Mouse (Mus musculus) heart, adult 2 months (tissue): ENCODE measurements around the gene Baz1a. TPM values are rescaled to one million over a fixed set of nuclear protein-coding genes. Genes with fewer than 3 reads are reported as not detected.

Experiments
- DNase-seq, 2 experiments: peaks; one replicate each; pipeline ENCODE4 v3.0.0; 2021
- H3K27ac ChIP-seq: fragments of 200-600 bp; 2 replicates; pipeline ENCODE4 v1.8.1; 2022
- H3K27me3 ChIP-seq: fragments of 200-500 bp; 2 replicates; pipeline ENCODE4 v1.6.1; 2012; ENCODE audit warnings: mild to moderate bottlenecking, low read length, inconsistent platforms, mixed read lengths; ENCODE audit not compliant: control insufficient read depth, insufficient read depth
- H3K36me3 ChIP-seq: fragments of 200-500 bp; 2 replicates; pipeline ENCODE4 v1.6.1; 2012; ENCODE audit warnings: low read length, inconsistent platforms; ENCODE audit not compliant: control insufficient read depth, insufficient read depth
- H3K4me1 ChIP-seq: fragments of 200-500 bp; 2 replicates; pipeline ENCODE4 v1.6.1; 2011; ENCODE audit warnings: low read length; ENCODE audit not compliant: control insufficient read depth, insufficient read depth
- H3K4me3 ChIP-seq: fragments of 200-600 bp; 2 replicates; pipeline ENCODE4 v1.8.1; 2022
- H3K79me2 ChIP-seq: fragments of 200-500 bp; replicated peaks from 2 replicates; pipeline ENCODE4 v1.6.1; 2012; ENCODE audit warnings: mild to moderate bottlenecking, inconsistent platforms, low read length, moderate library complexity, mixed read lengths; ENCODE audit not compliant: control insufficient read depth, insufficient read depth
- H3K9ac ChIP-seq: fragments of 200-500 bp; 2 replicates; pipeline ENCODE4 v1.6.1; 2012; ENCODE audit warnings: low read depth, mild to moderate bottlenecking, control low read depth, inconsistent platforms, low read length, mixed read lengths
- CTCF ChIP-seq: fragments of 200-600 bp; IDR thresholded peaks from 2 replicates; pipeline ENCODE4 v1.8.1; 2022; ENCODE audit warnings: antibody characterized with exemption, mild to moderate bottlenecking, moderate library complexity
- EP300 ChIP-seq: fragments of 200-500 bp; IDR thresholded peaks from 2 replicates; pipeline ENCODE4 v1.6.1; 2011; ENCODE audit warnings: low read depth, low read length, control low read depth; ENCODE audit not compliant: insufficient read depth
- POLR2A ChIP-seq: fragments of 200-500 bp; IDR thresholded peaks from 2 replicates; pipeline ENCODE4 v1.6.1; 2011; ENCODE audit warnings: mild to moderate bottlenecking, low read depth, low read length, control low read depth; ENCODE audit not compliant: insufficient read depth
- WGBS: fragments of 180-500 bp; shearing (Covaris S2); methylation state at CpG from one replicate; pipeline ENCODE4 v1.1.7; 2018; 5-methylcytosine and 5-hydroxymethylcytosine counted together
- intact Hi-C: fragments of 180-260 bp; cut with DNase I; formaldehyde crosslinking; loops from one replicate; pipeline ENCODE4 v1.15.1; 2025
- polyA plus RNA-seq: library from polyadenylated mRNA; depleted of rRNA; stranded (reverse); fragments of >200 nt; gene quantifications from 2 replicates; pipeline ENCODE4 v1.2.3, GENCODE M21; 2012
- total RNA-seq, 2 experiments: library from RNA; stranded (reverse); gene quantifications; 2 replicates each; pipeline ENCODE4 v1.2.3; 2021

Baz1a gene
- total and polyA plus RNA-seq, 3 experiments, result 1.4 to 7.8 (median 7.0) TPM

- no peak overlapping the region for H3K4me3 ChIP-seq
- H3K27me3 ChIP-seq, result no peaks in the 10 kb centered on the region
- TF ChIP-seq CTCF, result no peak
- TF ChIP-seq POLR2A, result no peak
- no peak for TF ChIP-seq EP300
- no peak for DNase-seq
- no peak overlapping the region for H3K27ac ChIP-seq
- intact Hi-C loops, result no loop called here
- WGBS, result 88% methylated on average over 4 of the region's 4 CpGs
- H3K36me3 ChIP-seq, result no peaks in the 10 kb centered on the region
- no peaks in the 10 kb centered on the region for H3K79me2 ChIP-seq
- H3K9ac ChIP-seq, result no peak overlapping the region
- H3K4me1 ChIP-seq, result no peaks in the 10 kb centered on the region
These were observed 126.5 kb downstream of the Baz1a start for GRCm38 (mm10) chr12:54887580-54888127.

- TF ChIP-seq CTCF (peak; percentile 89), EP300 (no peak)
- intact Hi-C loops, result loop anchor here (1.0 to 2.0 kb wide), 2 partner anchors 17 to 49 kb away; partner anchors contain the start of gene Cfl2
- Histone ChIP-seq H3K4me1 (peaks cover 2% of the 10 kb centered on the region; the same call in 1 of the 2 replicates), H3K27me3 (no peaks in the 10 kb centered on the region), H3K9ac (no peak overlapping the region), H3K36me3 (no peaks in the 10 kb centered on the region), H3K4me3 (no peak overlapping the region), H3K79me2 (no peaks in the 10 kb centered on the region), H3K27ac (no peak overlapping the region)
- WGBS, result 1% methylated on average over 6 of the region's 6 CpGs
- DNase-seq, result peak; percentile 57 to 71
These were observed 134.5 kb downstream of the Baz1a start for GRCm38 (mm10) chr12:54879630-54880029.

DNA sequence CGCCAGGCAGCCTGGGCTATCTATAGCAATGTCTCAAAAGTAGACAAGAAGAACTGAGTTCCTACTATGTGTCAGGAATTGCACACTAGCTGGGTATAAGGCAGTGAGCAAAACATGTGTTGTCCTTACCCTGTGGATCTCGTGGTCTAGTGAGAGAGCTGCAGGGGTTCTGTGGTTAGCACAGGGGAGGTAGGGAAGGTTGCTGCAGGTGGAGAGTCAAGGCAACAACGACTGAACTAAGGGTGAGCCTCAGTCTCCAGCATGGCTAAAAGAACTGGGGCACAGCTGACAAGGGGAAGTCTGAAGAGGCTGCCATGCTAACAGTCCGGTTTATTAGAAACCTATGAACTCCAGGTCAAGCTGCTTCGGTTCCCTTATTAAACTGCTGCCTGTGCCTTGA lies 134.9 kb downstream of the Baz1a start:
- H3K4me1 ChIP-seq, result peaks cover 2% of the 10 kb centered on the region; the same call in 1 of the 2 replicates

GRCm38 (mm10) chr12:54877875-54878274 lies 136.3 kb downstream of the Baz1a start:
- no peak for DNase-seq
- Histone ChIP-seq H3K79me2 (no peaks in the 10 kb centered on the region), H3K4me3 (no peak overlapping the region), H3K4me1 (peaks cover 2% of the 10 kb centered on the region; the same call in 1 of the 2 replicates), H3K27me3 (no peaks in the 10 kb centered on the region), H3K27ac (no peak overlapping the region), H3K36me3 (no peaks in the 10 kb centered on the region), H3K9ac (no peak overlapping the region)
- intact Hi-C loops, result loop anchor here (2.0 kb wide), 1 partner anchor 15 kb away; the partner anchor contains the start of gene Cfl2
- WGBS, result 71% methylated on average over 1 of the region's 1 CpGs
- no peak for TF ChIP-seq CTCF
- no peak for TF ChIP-seq POLR2A
- no peak for TF ChIP-seq EP300

More for the DNA sequence above, 134.9 kb downstream of the Baz1a start:
- Histone ChIP-seq H3K36me3 (no peaks in the 10 kb centered on the region), H3K79me2 (no peaks in the 10 kb centered on the region), H3K9ac (no peak overlapping the region), H3K27ac (no peak overlapping the region), H3K27me3 (no peaks in the 10 kb centered on the region), H3K4me3 (no peak overlapping the region)
- intact Hi-C loops, result loop anchor here (1.0 to 2.0 kb wide), 2 partner anchors 16 to 49 kb away; partner anchors contain the start of gene Cfl2
- no peak for TF ChIP-seq CTCF
- TF ChIP-seq EP300, result no peak
- no peak for TF ChIP-seq POLR2A
- WGBS, result 74% methylated on average over 5 of the region's 5 CpGs
- DNase-seq, result no peak

DNA sequence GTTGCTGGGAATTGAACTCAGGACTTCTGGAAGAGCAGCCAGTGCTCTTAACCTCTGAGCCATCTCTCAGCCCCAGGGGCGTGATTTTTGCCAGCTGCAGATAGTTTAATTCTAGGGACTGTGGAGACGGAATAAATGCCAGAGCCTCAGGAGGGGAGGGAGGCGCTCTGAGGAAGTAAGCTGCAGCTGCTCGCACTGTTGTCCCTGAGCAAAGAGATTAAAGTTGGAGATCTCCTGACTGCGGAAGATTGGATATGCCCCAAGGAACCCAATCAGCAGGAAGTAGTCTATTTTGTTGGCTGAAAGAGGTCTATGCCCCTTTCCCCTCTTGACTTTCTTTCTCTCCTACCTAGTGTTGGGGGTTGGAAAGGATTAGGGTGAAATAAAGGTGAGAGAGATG lies 137.3 kb downstream of the Baz1a start:
- H3K4me1 ChIP-seq, result peaks cover 2% of the 10 kb centered on the region; the same call in 1 of the 2 replicates
- H3K27ac ChIP-seq, result no peak overlapping the region
- H3K27me3 ChIP-seq, result no peaks in the 10 kb centered on the region
- 35% methylated on average over 5 of the region's 5 CpGs for WGBS
- no peak for DNase-seq
- H3K79me2 ChIP-seq, result no peaks in the 10 kb centered on the region
- no peak overlapping the region for H3K9ac ChIP-seq
- H3K4me3 ChIP-seq, result no peak overlapping the region
- intact Hi-C loops, result no loop called here
- no peak for TF ChIP-seq CTCF
- no peak for TF ChIP-seq EP300
- TF ChIP-seq POLR2A, result no peak
- H3K36me3 ChIP-seq, result no peaks in the 10 kb centered on the region

DNA sequence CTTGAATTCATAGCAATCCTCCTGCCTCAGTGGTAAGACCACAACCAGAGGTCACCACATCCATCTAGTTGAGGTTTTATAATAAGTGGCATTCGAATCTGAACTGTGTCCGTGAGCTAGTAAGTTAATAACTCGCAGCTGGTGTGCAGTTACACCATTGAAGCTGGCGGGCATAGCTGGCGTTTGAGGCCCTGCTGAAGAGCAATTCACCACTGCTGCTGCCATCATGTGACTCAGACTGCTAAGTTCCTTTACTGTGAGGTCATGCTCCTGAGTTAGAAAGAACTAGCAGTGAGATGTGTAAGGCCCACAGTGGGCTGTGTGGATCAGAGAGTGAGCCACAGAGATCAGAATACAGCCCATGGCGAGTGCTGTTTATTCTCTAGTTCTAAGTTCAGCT lies 139.4 kb downstream of the Baz1a start:
- peak; percentile 26 to 46 for DNase-seq

More for the DNA sequence above, 139.4 kb downstream of the Baz1a start:
- Histone ChIP-seq H3K79me2 (no peaks in the 10 kb centered on the region), H3K4me3 (no peak overlapping the region), H3K4me1 (peaks cover 2% of the 10 kb centered on the region; the same call in 1 of the 2 replicates), H3K27me3 (no peaks in the 10 kb centered on the region), H3K27ac (peak overlapping the region; percentile 72), H3K9ac (no peak overlapping the region), H3K36me3 (no peaks in the 10 kb centered on the region)
- 46% methylated on average over 6 of the region's 6 CpGs for WGBS
- intact Hi-C loops, result no loop called here
- no peak for TF ChIP-seq POLR2A
- 0 out of 2 replicates have a peak, but pooled peaks have one; percentile 50 for TF ChIP-seq EP300
